Mouse (Mus musculus) embryonic facial prominence, embryonic 14.5 days (tissue): ENCODE data around the gene Col12a1. TPM values are rescaled to one million over a fixed set of nuclear protein-coding genes. Genes with fewer than 3 reads are reported as not detected.
"Not testable (repeated sequence)": the region's sequence is repeated elsewhere in the genome, so short reads cannot be mapped to it uniquely, and the experiment has no call there.

Experiments used
- ATAC-seq: fragments of 200-750 bp; cut with Nextera tagmentation; 2 replicates; pipeline ENCODE4 v1.8.0; 2017; ENCODE audit warnings: low read depth, moderate number of reproducible peaks, moderate TSS enrichment
- DNase-seq: peaks from one replicate; pipeline ENCODE4 v3.0.0-alpha.2; 2015; ENCODE audit warnings: low spot score
- H3K27ac ChIP-seq: fragments of 300-500 bp; sonication (generic); replicated peaks from 2 replicates; pipeline ENCODE4 v1.5.1; 2014; ENCODE audit warnings: low read depth, mild to moderate bottlenecking, low read length, moderate library complexity
- H3K27me3 ChIP-seq: fragments of 300-500 bp; sonication (generic); replicated peaks from 2 replicates; pipeline ENCODE4 v1.6.1; 2014; ENCODE audit warnings: low read length; ENCODE audit not compliant: control insufficient read depth, insufficient read depth
- H3K36me3 ChIP-seq: fragments of 300-500 bp; sonication (generic); 2 replicates; pipeline ENCODE4 v1.6.1; 2014; ENCODE audit warnings: low read length, mixed read lengths; ENCODE audit not compliant: control insufficient read depth, insufficient read depth
- H3K4me1 ChIP-seq: fragments of 300-500 bp; sonication (generic); 2 replicates; pipeline ENCODE4 v1.6.1; 2014; ENCODE audit warnings: antibody characterized with exemption, low read length; ENCODE audit not compliant: control insufficient read depth, insufficient read depth
- H3K4me2 ChIP-seq: fragments of 300-500 bp; sonication (generic); 2 replicates; pipeline ENCODE4 v1.6.1; 2014; ENCODE audit warnings: low read depth, mild to moderate bottlenecking, low read length, moderate library complexity, mixed read lengths
- H3K4me3 ChIP-seq: fragments of 300-500 bp; sonication (generic); 2 replicates; pipeline ENCODE4 v1.5.1; 2014; ENCODE audit warnings: low read depth, mild to moderate bottlenecking, low read length
- H3K9ac ChIP-seq: fragments of 300-500 bp; sonication (generic); 2 replicates; pipeline ENCODE4 v1.6.1; 2014; ENCODE audit warnings: low read depth, mild to moderate bottlenecking, low read length, moderate library complexity, mixed read lengths
- H3K9me3 ChIP-seq: fragments of 300-500 bp; sonication (generic); 2 replicates; pipeline ENCODE4 v1.6.1; 2016; ENCODE audit warnings: low read length; ENCODE audit not compliant: control insufficient read depth
- WGBS: fragments of 180-500 bp; shearing (Covaris S2); extraction: QIAGEN DNeasy Blood & Tissue Kit; methylation state at CpG from one replicate; pipeline ENCODE4 v1.1.7; 2014; 5-methylcytosine and 5-hydroxymethylcytosine counted together
- polyA plus RNA-seq: library from polyadenylated mRNA; unstranded; fragments of >200 nt; fragmentation: Nextera tagmentation; extraction: Ambion mirVana; gene quantifications from 2 replicates; pipeline ENCODE4 v1.2.1, GENCODE M21; 2014

Col12a1 gene
- polyA plus RNA-seq, 1 experiment from 2014 or later = 301 TPM

DNA sequence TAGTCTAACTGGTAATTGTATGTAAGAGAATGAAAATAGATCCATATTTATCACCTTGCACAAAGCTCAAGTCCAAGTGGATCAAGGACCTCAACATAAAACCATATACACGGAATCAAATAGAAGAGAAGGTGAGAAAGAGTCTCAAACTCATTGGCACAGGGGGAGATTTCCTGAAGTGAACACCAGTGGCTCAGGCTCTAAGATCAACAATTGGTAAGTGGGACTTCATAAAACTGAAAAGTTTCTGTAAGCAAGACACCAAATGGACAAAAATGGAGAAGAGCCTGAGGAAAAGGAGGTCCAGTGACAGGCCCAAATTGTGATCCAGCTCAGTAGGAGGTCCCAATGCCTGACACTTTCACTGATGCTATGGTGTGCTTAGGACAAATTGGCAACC is 49.8 kb downstream of the Col12a1 start:
- peaks cover 46% of the 10 kb centered on the region for H3K36me3 ChIP-seq
- H3K4me2 ChIP-seq, ATAC-seq, H3K4me3 ChIP-seq, H3K9me3 ChIP-seq, H3K9ac ChIP-seq, DNase-seq, H3K27me3 ChIP-seq, H3K27ac ChIP-seq, H3K4me1 ChIP-seq: not testable (repeated sequence)
- WGBS = 87% methylated on average over 1 of the region's 1 CpGs

DNA sequence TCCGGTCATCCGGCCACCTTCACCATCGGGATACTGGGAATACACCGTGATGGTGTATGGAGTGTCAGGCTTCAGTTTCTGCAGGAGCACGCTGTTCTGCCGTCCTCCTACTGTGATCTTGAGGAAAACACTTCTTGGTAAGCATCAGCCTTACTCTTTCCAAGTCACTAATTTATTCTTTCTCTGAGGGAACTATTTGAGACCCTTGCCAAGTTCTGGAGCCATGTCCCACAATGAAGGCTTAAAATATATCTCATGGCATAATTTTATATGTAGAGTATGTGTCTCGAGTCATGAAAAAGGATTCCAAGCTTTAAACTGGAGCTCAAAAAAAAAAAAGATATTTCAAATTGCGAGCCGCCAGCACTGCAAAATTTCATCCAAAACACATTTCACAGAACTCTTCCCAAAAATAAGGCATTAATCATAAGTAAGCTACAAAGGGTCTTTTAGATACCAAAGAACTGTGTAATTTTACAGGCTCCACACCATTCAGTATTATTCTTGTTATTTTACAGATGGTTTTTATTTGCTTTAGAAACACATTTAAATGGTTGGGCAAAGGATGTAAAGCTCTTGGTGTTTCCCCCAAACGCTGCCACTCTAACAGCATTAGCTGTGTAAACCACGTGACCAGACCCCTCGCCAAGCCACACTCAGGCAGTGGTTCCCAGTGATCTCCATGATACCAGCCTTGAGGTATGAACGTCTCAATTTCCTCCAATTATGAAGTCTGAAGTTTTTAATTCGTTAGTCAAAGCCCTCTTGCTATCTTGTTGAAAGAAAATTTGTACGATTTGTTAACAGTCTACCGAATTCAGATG is 65.1 kb downstream of the Col12a1 start:
- H3K27me3 ChIP-seq = no peaks in the 10 kb centered on the region
- no peaks in the 10 kb centered on the region for H3K4me1 ChIP-seq
- peak overlapping the region; percentile 11; the same call in 1 of the 2 replicates for H3K27ac ChIP-seq
- no peak overlapping the region for H3K4me2 ChIP-seq
- no peaks in the 10 kb centered on the region for H3K9me3 ChIP-seq
- no peak overlapping the region for H3K9ac ChIP-seq
- H3K36me3 ChIP-seq = peaks cover 60% of the 10 kb centered on the region
- peak; percentile 87 for DNase-seq
- WGBS = 55% methylated on average over 16 of the region's 16 CpGs
- peak; percentile 70 for ATAC-seq
- no peak overlapping the region for H3K4me3 ChIP-seq

DNA sequence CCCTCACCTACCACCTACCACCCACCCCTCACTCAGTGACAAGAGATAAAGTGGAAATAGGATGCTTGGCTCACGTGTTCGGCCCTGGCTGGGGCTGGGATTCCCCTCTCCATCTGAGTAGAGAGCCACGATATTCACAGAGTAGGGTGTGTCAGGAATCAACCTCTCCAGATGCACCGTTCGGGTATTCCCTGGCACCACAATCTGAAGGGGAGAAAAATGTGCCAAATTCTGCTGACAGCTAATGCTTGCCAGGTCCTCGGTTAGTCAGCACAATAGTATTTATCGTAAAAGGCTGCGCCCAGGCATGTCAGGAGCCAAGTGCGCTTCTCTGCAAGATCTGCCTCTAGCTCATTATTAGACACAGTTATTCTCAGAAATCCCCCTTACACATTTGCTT is 70.0 kb downstream of the Col12a1 start:
- no peak overlapping the region for H3K4me2 ChIP-seq
- H3K27ac ChIP-seq = no peak overlapping the region
- H3K9me3 ChIP-seq = no peaks in the 10 kb centered on the region
- no peaks in the 10 kb centered on the region for H3K27me3 ChIP-seq
- ATAC-seq = peak; percentile 34; the same call in 1 of the 2 replicates
- peaks cover 60% of the 10 kb centered on the region for H3K36me3 ChIP-seq
- DNase-seq = peak; percentile 69
- H3K4me3 ChIP-seq = no peak overlapping the region
- no peaks in the 10 kb centered on the region for H3K4me1 ChIP-seq
- no peak overlapping the region for H3K9ac ChIP-seq
- WGBS = 65% methylated on average over 9 of the region's 9 CpGs

DNA sequence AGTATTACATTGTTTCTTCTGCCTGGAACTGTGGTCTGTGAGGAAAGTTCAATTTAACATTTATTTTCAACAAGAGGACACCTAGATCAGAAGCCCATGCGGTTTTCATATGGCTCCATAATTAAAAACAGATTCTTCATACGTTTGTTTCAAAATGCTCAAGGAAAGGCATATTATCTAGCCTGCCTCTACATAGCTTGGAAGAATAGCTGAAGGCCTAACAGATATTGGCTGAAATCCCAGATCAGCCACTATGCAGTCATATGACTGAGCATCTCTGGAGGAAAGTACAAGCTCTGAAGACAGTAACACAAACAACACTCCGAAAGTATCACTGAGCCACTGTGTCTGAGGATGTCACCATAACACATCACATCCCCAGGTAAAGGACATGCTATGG is 72.9 kb downstream of the Col12a1 start:
- no peak overlapping the region for H3K27ac ChIP-seq
- H3K36me3 ChIP-seq = peaks cover 68% of the 10 kb centered on the region
- no peak overlapping the region for H3K4me3 ChIP-seq
- peak; percentile 87 for DNase-seq
- 33% methylated on average over 3 of the region's 3 CpGs for WGBS
- H3K4me2 ChIP-seq = no peak overlapping the region
- H3K4me1 ChIP-seq = no peaks in the 10 kb centered on the region
- peak; percentile 77; the same call in 1 of the 2 replicates for ATAC-seq
- H3K9me3 ChIP-seq = no peaks in the 10 kb centered on the region
- no peaks in the 10 kb centered on the region for H3K27me3 ChIP-seq
- no peak overlapping the region for H3K9ac ChIP-seq

DNA sequence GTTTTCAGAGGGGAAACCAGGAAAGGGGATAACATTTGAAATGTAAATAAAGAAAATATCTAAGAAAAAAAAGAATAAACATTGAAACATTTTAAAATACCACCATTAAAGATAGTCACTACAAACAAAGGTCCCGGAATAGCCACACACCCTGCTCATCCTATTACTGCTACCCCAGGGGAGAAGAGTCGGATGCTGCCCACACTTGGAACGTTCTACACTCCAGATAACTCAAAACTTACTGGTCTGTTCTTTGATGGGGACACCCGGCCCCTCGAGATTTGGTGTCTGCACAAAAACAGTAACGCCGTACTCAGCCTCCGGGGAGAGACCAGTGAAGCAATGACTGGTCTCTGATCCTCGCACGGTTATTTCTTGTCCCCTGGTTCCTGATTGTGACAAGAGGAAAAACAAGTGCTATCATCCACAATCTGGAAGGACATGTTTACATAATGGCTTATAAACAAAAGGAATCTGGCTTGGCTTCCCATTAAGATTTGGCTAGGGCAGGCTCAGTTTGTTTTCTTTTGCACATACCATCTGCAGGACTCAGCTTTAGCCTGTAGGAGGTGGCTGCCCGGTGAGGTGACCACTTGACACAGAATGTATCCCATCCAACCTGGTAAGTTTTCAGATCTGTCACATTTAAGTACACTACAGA is 79.1 kb downstream of the Col12a1 start:
- H3K4me3 ChIP-seq = no peak overlapping the region
- H3K27ac ChIP-seq = no peak overlapping the region
- H3K9ac ChIP-seq = no peak overlapping the region
- ATAC-seq (no peak), DNase-seq (no peak)
- no peak overlapping the region for H3K4me2 ChIP-seq
- 70% methylated on average over 11 of the region's 11 CpGs for WGBS
- no peaks in the 10 kb centered on the region for H3K9me3 ChIP-seq
- H3K36me3 ChIP-seq = peaks cover 64% of the 10 kb centered on the region
- no peaks in the 10 kb centered on the region for H3K27me3 ChIP-seq
- H3K4me1 ChIP-seq = no peaks in the 10 kb centered on the region

DNA sequence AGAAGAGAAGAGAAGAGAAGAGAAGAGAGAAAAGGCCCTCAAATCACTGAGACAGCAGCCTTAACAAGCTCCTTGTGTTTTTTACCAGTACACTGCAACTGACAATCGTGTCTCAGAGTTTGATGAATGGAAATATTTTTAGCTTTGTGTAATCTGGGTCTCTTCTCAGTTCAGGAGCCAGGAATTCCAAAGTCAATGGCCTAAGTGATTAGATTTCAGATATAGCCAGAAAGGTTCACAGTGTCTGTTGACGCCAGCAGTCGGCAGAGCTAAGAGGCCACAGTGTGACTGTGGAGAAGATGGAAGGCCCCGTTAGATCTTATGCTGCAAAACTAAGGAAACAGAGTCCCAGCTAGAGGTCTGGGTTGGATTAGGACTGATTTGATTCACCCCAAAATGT is 80.8 kb downstream of the Col12a1 start:
- H3K4me1 ChIP-seq = no peaks in the 10 kb centered on the region
- no peak overlapping the region for H3K4me3 ChIP-seq
- WGBS = 28% methylated on average over 4 of the region's 4 CpGs
- H3K9ac ChIP-seq = no peak overlapping the region
- no peaks in the 10 kb centered on the region for H3K27me3 ChIP-seq
- H3K9me3 ChIP-seq = no peaks in the 10 kb centered on the region
- H3K36me3 ChIP-seq = peaks cover 62% of the 10 kb centered on the region
- DNase-seq = peak; percentile 31
- no peak overlapping the region for H3K27ac ChIP-seq
- no peak for ATAC-seq
- H3K4me2 ChIP-seq = no peak overlapping the region

DNA sequence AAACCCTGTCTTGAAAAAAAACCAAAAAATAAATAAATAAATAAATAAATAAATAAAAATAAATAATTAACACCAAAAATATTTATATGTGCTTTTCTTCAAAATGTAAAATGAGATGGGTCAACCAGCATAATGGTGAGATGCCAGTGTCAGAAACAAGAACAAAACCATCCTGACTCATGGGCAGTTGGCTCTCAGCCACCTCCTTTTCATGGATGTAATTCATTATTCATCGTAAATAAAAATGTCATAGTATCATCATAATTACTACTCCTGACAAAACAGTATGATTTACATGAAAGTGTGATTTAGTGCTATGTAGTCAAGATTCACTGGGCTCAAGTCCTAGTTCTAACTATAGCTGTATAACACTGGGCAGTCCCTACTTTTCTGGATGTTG is 84.6 kb downstream of the Col12a1 start:
- H3K27ac ChIP-seq = no peak overlapping the region
- 92% methylated on average over 1 of the region's 1 CpGs for WGBS
- H3K4me2 ChIP-seq = no peak overlapping the region
- no peaks in the 10 kb centered on the region for H3K27me3 ChIP-seq
- H3K9ac ChIP-seq = no peak overlapping the region
- no peaks in the 10 kb centered on the region for H3K4me1 ChIP-seq
- H3K4me3 ChIP-seq = no peak overlapping the region
- H3K9me3 ChIP-seq = no peaks in the 10 kb centered on the region
- peaks cover 64% of the 10 kb centered on the region for H3K36me3 ChIP-seq
- DNase-seq (no peak), ATAC-seq (no peak)

DNA sequence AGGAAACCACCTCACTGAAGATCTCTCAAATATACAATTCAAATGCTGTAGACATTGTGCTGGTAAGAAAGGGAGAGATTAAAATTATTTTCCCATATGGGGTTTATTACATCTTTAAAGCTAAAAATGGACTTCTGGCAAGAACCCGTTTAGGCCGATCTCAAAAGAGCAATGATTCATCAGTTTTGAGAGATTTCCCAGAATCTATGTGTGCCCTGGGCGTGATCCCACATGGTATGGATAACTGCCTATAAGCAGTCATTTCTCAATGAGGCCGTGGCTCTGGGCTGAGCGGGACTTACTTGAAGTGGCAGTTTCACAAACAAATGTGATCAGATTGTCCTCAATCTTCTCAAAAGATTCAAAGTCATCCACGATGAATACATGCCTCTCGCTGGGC is 87.4 kb downstream of the Col12a1 start:
- Histone ChIP-seq H3K4me1 (no peaks in the 10 kb centered on the region), H3K9ac (no peak overlapping the region), H3K9me3 (no peaks in the 10 kb centered on the region), H3K36me3 (peaks cover 62% of the 10 kb centered on the region), H3K27me3 (no peaks in the 10 kb centered on the region), H3K4me3 (no peak overlapping the region), H3K4me2 (no peak overlapping the region), H3K27ac (no peak overlapping the region)
- no peak for DNase-seq
- no peak for ATAC-seq
- 86% methylated on average over 7 of the region's 7 CpGs for WGBS
